Mouse (Mus musculus): Measurements from ENCODE around the gene Higd2a.

DNA sequence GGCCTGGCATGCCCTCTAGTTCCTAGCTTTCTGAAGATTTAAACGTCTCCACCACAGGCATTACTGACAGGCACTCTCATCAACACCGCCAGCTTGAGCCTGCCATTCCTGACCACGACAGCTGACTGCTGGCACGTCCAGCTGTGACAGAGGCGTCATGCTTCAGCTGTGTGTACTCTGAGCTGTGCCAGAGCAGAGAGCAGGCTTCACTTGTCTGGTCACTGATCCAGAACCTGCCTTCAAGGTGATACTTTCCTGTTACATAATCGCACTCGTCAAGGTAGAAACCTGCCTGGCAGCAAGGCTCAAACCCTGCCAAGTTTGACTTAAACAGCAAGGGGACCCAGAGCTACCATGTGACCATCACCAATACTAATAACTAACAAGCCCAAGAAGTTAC, 27.4 kb upstream of the Higd2a start:
- TF ChIP-seq POLR2A (IDR thresholded peaks at IDR 0.05; ENCODE audit: low read depth, low read length) (no peak), CTCF (IDR thresholded peaks at IDR 0.05; ENCODE audit: extremely low read depth, insufficient read length, insufficient replicate concordance, low read depth, low read length) (no peak)

Data from small intestine, adult 2 months (tissue).